Mouse (Mus musculus): ENCODE measurements at regions not wholly inside any gene's neighbourhood (a gene's known extent, or its start where the extent isn't known, plus 50 kb on each side); places are given as distances from the start of the nearest gene placed in this dataset.
A peak's percentile ranks its signal among the peaks of the same experiment; 100 is the strongest.

- Histone ChIP-seq H3K4me3 (replicated peaks) (no peak overlapping the region), H3K4me1 (no peaks in the 10 kb centered on the region), H3K9me3 (no peaks in the 10 kb centered on the region), H3K27ac (no peak overlapping the region), H3K27me3 (replicated peaks) (no peaks in the 10 kb centered on the region), H3K4me2 (no peak overlapping the region), H3K9ac (no peak overlapping the region), H3K36me3 (no peaks in the 10 kb centered on the region)
- 64% methylated on average over 2 of the region's 2 CpGs for WGBS
- ATAC-seq (ENCODE audit: insufficient read depth, low FRiP score, low read depth): no peak
These were observed 615.3 kb upstream of the Fbxo33 start for GRCm38 (mm10) chr12:59834809-59835208.

- H3K27me3 ChIP-seq (replicated peaks): no peaks in the 10 kb centered on the region
- H3K9me3 ChIP-seq: no peaks in the 10 kb centered on the region
- H3K4me2 ChIP-seq: no peak overlapping the region
- no peak overlapping the region for H3K4me3 ChIP-seq (replicated peaks)
- 0 out of 2 replicates have a peak, but pooled peaks cover 5% of the 10 kb centered on the region for H3K4me1 ChIP-seq
- no peak overlapping the region for H3K9ac ChIP-seq
- H3K36me3 ChIP-seq: no peaks in the 10 kb centered on the region
- peak overlapping the region; percentile 51; the same call in 1 of the 2 replicates for H3K27ac ChIP-seq
- WGBS: 42% methylated on average over 3 of the region's 3 CpGs
- ATAC-seq (ENCODE audit: insufficient read depth, low FRiP score, low read depth): no peak
These were observed 603.4 kb upstream of the Fbxo33 start for GRCm38 (mm10) chr12:59822918-59823317.

GRCm38 (mm10) chr12:59822435-59822834, 602.9 kb upstream of the Fbxo33 start:
- Histone ChIP-seq H3K9me3 (no peaks in the 10 kb centered on the region), H3K27me3 (replicated peaks) (no peaks in the 10 kb centered on the region), H3K4me1 (0 out of 2 replicates have a peak, but pooled peaks cover 5% of the 10 kb centered on the region), H3K9ac (no peak overlapping the region), H3K4me3 (replicated peaks) (no peak overlapping the region), H3K4me2 (no peak overlapping the region), H3K27ac (peak overlapping the region; percentile 48), H3K36me3 (no peaks in the 10 kb centered on the region)
- no peak for ATAC-seq (ENCODE audit: insufficient read depth, low FRiP score, low read depth)
- 26% methylated on average over 2 of the region's 2 CpGs for WGBS

GRCm38 (mm10) chr12:59821698-59822097, 602.2 kb upstream of the Fbxo33 start:
- no peak overlapping the region for H3K4me3 ChIP-seq (replicated peaks)
- no peak for ATAC-seq (ENCODE audit: insufficient read depth, low FRiP score, low read depth)
- 0 out of 2 replicates have a peak, but pooled peaks cover 5% of the 10 kb centered on the region for H3K4me1 ChIP-seq
- H3K27me3 ChIP-seq (replicated peaks): no peaks in the 10 kb centered on the region
- H3K9me3 ChIP-seq: no peaks in the 10 kb centered on the region
- no peak overlapping the region for H3K27ac ChIP-seq
- 47% methylated on average over 2 of the region's 2 CpGs for WGBS
- no peak overlapping the region for H3K4me2 ChIP-seq
- no peak overlapping the region for H3K9ac ChIP-seq
- no peaks in the 10 kb centered on the region for H3K36me3 ChIP-seq

- H3K36me3 ChIP-seq: no peaks in the 10 kb centered on the region
- ATAC-seq (ENCODE audit: insufficient read depth, low FRiP score, low read depth): no peak
- no peak overlapping the region for H3K4me2 ChIP-seq
- H3K9me3 ChIP-seq: no peaks in the 10 kb centered on the region
- H3K27me3 ChIP-seq (replicated peaks): no peaks in the 10 kb centered on the region
- WGBS: 49% methylated on average over 4 of the region's 4 CpGs
- no peak overlapping the region for H3K27ac ChIP-seq
- H3K4me1 ChIP-seq: no peaks in the 10 kb centered on the region
- H3K9ac ChIP-seq: no peak overlapping the region
- no peak overlapping the region for H3K4me3 ChIP-seq (replicated peaks)
These were observed 596.4 kb upstream of the Fbxo33 start for GRCm38 (mm10) chr12:59815965-59816364.

- 82% methylated on average over 13 of the region's 13 CpGs for WGBS
- no peak for ATAC-seq (ENCODE audit: insufficient read depth, low FRiP score, low read depth)
These were observed 594.8 kb upstream of the Fbxo33 start for GRCm38 (mm10) chr12:59814356-59814755.

GRCm38 (mm10) chr12:59809224-59809623, 589.7 kb upstream of the Fbxo33 start:
- ATAC-seq (ENCODE audit: insufficient read depth, low FRiP score, low read depth): no peak
- no peaks in the 10 kb centered on the region for H3K9me3 ChIP-seq
- H3K4me3 ChIP-seq (replicated peaks): no peak overlapping the region
- H3K4me2 ChIP-seq: no peak overlapping the region
- H3K27me3 ChIP-seq (replicated peaks): no peaks in the 10 kb centered on the region
- H3K9ac ChIP-seq: no peak overlapping the region
- H3K27ac ChIP-seq: no peak overlapping the region
- H3K4me1 ChIP-seq: no peaks in the 10 kb centered on the region
- H3K36me3 ChIP-seq: no peaks in the 10 kb centered on the region
- WGBS: 47% methylated on average over 2 of the region's 2 CpGs

More at GRCm38 (mm10) chr12:59814356-59814755, 594.8 kb upstream of the Fbxo33 start:
- Histone ChIP-seq H3K27ac (no peak overlapping the region), H3K4me2 (no peak overlapping the region), H3K4me1 (no peaks in the 10 kb centered on the region), H3K9me3 (no peaks in the 10 kb centered on the region), H3K36me3 (no peaks in the 10 kb centered on the region), H3K27me3 (replicated peaks) (no peaks in the 10 kb centered on the region), H3K9ac (no peak overlapping the region), H3K4me3 (replicated peaks) (no peak overlapping the region)

GRCm38 (mm10) chr12:59798051-59798450, 578.5 kb upstream of the Fbxo33 start:
- Histone ChIP-seq H3K4me3 (replicated peaks) (no peak overlapping the region), H3K9ac (no peak overlapping the region), H3K4me1 (no peaks in the 10 kb centered on the region), H3K4me2 (no peak overlapping the region), H3K27ac (no peak overlapping the region), H3K27me3 (replicated peaks) (no peaks in the 10 kb centered on the region), H3K36me3 (no peaks in the 10 kb centered on the region), H3K9me3 (no peaks in the 10 kb centered on the region)
- no peak for ATAC-seq (ENCODE audit: insufficient read depth, low FRiP score, low read depth)
- 44% methylated on average over 3 of the region's 3 CpGs for WGBS

- no peak for ATAC-seq (ENCODE audit: insufficient read depth, low FRiP score, low read depth)
- Histone ChIP-seq H3K36me3 (no peaks in the 10 kb centered on the region), H3K4me1 (no peaks in the 10 kb centered on the region), H3K9ac (no peak overlapping the region), H3K4me3 (replicated peaks) (no peak overlapping the region), H3K9me3 (no peaks in the 10 kb centered on the region), H3K4me2 (no peak overlapping the region), H3K27ac (no peak overlapping the region), H3K27me3 (replicated peaks) (no peaks in the 10 kb centered on the region)
- 61% methylated on average over 4 of the region's 4 CpGs for WGBS
These were observed 571.9 kb upstream of the Fbxo33 start for GRCm38 (mm10) chr12:59791473-59791872.

- Histone ChIP-seq H3K4me2 (no peak overlapping the region), H3K36me3 (no peaks in the 10 kb centered on the region), H3K27ac (no peak overlapping the region), H3K4me3 (replicated peaks) (no peak overlapping the region), H3K9me3 (no peaks in the 10 kb centered on the region), H3K9ac (no peak overlapping the region), H3K4me1 (no peaks in the 10 kb centered on the region), H3K27me3 (replicated peaks) (no peaks in the 10 kb centered on the region)
- 81% methylated on average over 4 of the region's 4 CpGs for WGBS
- no peak for ATAC-seq (ENCODE audit: insufficient read depth, low FRiP score, low read depth)
These were observed 567.3 kb upstream of the Fbxo33 start for GRCm38 (mm10) chr12:59786831-59787230.

- no peak overlapping the region for H3K27ac ChIP-seq
- WGBS: 92% methylated on average over 1 of the region's 1 CpGs
- ATAC-seq (ENCODE audit: insufficient read depth, low FRiP score, low read depth): no peak
- no peaks in the 10 kb centered on the region for H3K36me3 ChIP-seq
- H3K4me1 ChIP-seq: no peaks in the 10 kb centered on the region
- H3K4me2 ChIP-seq: no peak overlapping the region
- H3K4me3 ChIP-seq (replicated peaks): no peak overlapping the region
- H3K27me3 ChIP-seq (replicated peaks): no peaks in the 10 kb centered on the region
- H3K9me3 ChIP-seq: no peaks in the 10 kb centered on the region
- H3K9ac ChIP-seq: no peak overlapping the region
These were observed 551.5 kb upstream of the Fbxo33 start for GRCm38 (mm10) chr12:59770980-59771379.

- no peak for ATAC-seq (ENCODE audit: insufficient read depth, low FRiP score, low read depth)
- 79% methylated on average over 1 of the region's 1 CpGs for WGBS
These were observed 542.7 kb upstream of the Fbxo33 start for GRCm38 (mm10) chr12:59762260-59762659.

GRCm38 (mm10) chr12:59744768-59745167, 525.2 kb upstream of the Fbxo33 start:
- Histone ChIP-seq H3K4me3 (replicated peaks) (no peak overlapping the region), H3K4me2 (no peak overlapping the region), H3K9ac (no peak overlapping the region), H3K27me3 (replicated peaks) (no peaks in the 10 kb centered on the region), H3K27ac (no peak overlapping the region), H3K4me1 (no peaks in the 10 kb centered on the region), H3K9me3 (no peaks in the 10 kb centered on the region), H3K36me3 (no peaks in the 10 kb centered on the region)
- ATAC-seq (ENCODE audit: insufficient read depth, low FRiP score, low read depth): no peak
- WGBS: 76% methylated on average over 2 of the region's 2 CpGs

More at GRCm38 (mm10) chr12:59762260-59762659, 542.7 kb upstream of the Fbxo33 start:
- Histone ChIP-seq H3K27me3 (replicated peaks) (no peaks in the 10 kb centered on the region), H3K36me3 (no peaks in the 10 kb centered on the region), H3K4me3 (replicated peaks) (no peak overlapping the region), H3K9me3 (no peaks in the 10 kb centered on the region), H3K4me1 (no peaks in the 10 kb centered on the region), H3K9ac (no peak overlapping the region), H3K4me2 (no peak overlapping the region), H3K27ac (no peak overlapping the region)
